Mouse (Mus musculus): ENCODE measurements at regions not wholly inside any gene's neighbourhood (a gene's known extent, or its start where the extent isn't known, plus 50 kb on each side); places are given as distances from the start of the nearest gene placed in this dataset.

DNA sequence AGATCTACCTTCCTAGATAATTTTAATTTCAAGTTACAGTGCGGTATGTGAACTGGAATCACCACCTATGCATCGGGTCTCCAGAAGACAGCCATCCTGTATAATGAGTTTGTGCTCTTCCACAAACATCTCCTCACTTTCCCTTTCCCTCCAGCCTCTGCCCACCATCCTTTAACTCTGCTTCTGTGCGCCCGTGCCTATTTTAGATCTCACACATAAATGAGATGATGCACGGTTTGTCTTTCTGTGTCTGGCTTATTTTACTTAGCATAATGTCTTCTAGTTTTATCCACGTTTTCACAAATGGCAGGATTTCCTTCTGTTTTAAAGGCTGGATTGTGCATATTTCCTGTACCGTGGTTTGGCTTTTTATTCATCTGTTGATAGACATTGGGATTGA is 227.8 kb upstream of the Podxl start:
- ATAC-seq (ENCODE audit: insufficient number of reproducible peaks, low FRiP score, low TSS enrichment, low read depth): no peak
- 83% methylated on average over 7 of the region's 7 CpGs for WGBS
- Histone ChIP-seq H3K36me3 (no peaks in the 10 kb centered on the region), H3K4me3 (no peak overlapping the region), H3K27me3 (no peaks in the 10 kb centered on the region), H3K9ac (no peak overlapping the region), H3K27ac (no peak overlapping the region), H3K4me2 (no peak overlapping the region), H3K4me1 (no peaks in the 10 kb centered on the region), H3K9me3 (no peaks in the 10 kb centered on the region)

DNA sequence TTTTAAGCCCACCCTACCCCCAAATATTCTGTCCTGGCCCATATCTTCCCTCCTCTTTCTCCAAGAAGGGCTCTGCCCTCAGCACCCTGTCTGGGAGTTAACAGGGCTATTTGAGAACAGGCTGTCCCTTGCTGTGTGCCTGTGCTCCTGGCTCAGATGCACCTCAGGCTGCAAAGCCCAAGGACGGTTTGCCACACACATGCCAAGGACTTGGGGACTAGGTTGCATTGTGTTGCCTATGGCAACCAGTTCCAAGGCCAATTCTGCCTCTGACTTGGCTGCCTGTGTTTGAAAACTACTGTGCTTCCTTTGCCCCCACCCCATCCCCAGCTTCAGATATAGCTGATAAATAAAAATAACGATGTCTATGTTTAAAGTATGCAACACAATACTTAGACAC is 227.1 kb upstream of the Podxl start:
- H3K36me3 ChIP-seq: no peaks in the 10 kb centered on the region
- H3K4me1 ChIP-seq: no peaks in the 10 kb centered on the region
- H3K27ac ChIP-seq: no peak overlapping the region
- no peak overlapping the region for H3K4me3 ChIP-seq
- H3K9ac ChIP-seq: no peak overlapping the region
- H3K27me3 ChIP-seq: no peaks in the 10 kb centered on the region
- no peak for ATAC-seq (ENCODE audit: insufficient number of reproducible peaks, low FRiP score, low TSS enrichment, low read depth)
- 64% methylated on average over 2 of the region's 2 CpGs for WGBS
- no peaks in the 10 kb centered on the region for H3K9me3 ChIP-seq
- H3K4me2 ChIP-seq: no peak overlapping the region

DNA sequence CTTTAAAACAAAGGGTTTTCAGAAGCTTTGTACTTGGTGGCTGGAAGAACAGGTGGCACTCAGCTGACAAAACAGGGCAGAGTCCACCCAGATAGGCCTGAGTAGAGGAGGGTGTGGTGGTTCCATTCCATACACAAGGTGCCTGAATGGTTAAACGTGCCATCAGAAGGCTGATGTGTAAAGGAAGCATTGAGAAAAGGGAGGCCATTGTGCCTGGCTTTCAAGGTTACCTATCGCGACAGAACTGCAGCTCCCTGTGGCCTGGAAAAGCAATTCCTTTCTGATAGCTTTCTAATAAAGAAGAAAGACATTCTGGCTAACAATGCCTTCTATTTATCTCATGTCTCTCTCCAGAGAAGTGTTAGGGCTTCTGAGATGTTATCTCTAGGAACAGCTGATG is 213.1 kb upstream of the Podxl start:
- Histone ChIP-seq H3K4me1 (no peaks in the 10 kb centered on the region), H3K4me3 (no peak overlapping the region), H3K27me3 (no peaks in the 10 kb centered on the region), H3K4me2 (no peak overlapping the region), H3K9me3 (no peaks in the 10 kb centered on the region), H3K27ac (no peak overlapping the region), H3K36me3 (no peaks in the 10 kb centered on the region), H3K9ac (no peak overlapping the region)
- 66% methylated on average over 3 of the region's 3 CpGs for WGBS
- no peak for ATAC-seq (ENCODE audit: insufficient number of reproducible peaks, low FRiP score, low TSS enrichment, low read depth)

DNA sequence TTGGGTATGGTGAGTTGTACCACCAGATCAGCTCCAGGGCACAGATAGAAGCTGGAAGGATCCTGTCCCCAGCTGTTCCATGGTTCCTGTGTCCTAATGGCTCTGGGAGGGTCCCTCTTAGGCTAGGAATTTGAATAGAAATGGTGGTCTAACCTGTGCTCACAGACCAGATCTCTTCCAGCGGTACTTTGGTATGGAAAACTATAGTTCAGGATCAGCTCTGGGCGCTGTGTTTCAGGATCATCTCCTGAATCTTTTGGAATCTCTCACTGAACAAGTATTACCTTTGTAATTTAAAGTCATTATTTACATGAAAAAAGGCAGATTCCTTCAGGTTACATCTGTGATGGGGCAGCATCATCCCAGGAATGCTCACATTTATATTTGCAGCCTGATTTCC is 208.1 kb upstream of the Podxl start:
- 74% methylated on average over 2 of the region's 2 CpGs for WGBS
- no peaks in the 10 kb centered on the region for H3K4me1 ChIP-seq

DNA sequence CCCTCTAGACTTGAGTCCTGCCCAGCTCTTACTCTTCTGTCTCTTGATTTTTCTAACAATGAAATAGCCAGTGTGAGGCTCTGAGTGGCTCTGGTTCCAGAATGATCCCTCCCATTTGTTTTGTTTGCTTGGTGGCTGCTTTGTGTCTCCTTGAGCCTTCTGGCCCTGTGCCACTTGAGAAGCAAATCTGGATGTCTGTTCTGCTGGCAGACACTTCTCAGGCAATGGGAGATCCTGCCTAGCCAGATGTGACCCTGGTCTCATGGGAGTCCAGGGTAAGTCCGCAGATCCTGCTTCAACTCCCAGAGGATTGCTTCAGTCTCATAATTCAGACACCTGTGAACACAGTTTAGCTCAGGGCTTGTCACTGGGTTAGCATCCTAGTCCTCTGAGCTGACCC is 181.8 kb upstream of the Podxl start:
- Histone ChIP-seq H3K9me3 (no peaks in the 10 kb centered on the region), H3K27ac (no peak overlapping the region), H3K4me1 (no peaks in the 10 kb centered on the region), H3K4me2 (no peak overlapping the region), H3K9ac (no peak overlapping the region), H3K4me3 (no peak overlapping the region), H3K27me3 (no peaks in the 10 kb centered on the region), H3K36me3 (no peaks in the 10 kb centered on the region)
- ATAC-seq (ENCODE audit: insufficient number of reproducible peaks, low FRiP score, low TSS enrichment, low read depth): no peak
- 69% methylated on average over 1 of the region's 1 CpGs for WGBS

More for the DNA sequence above, 208.1 kb upstream of the Podxl start:
- Histone ChIP-seq H3K27ac (no peak overlapping the region), H3K9me3 (no peaks in the 10 kb centered on the region), H3K36me3 (no peaks in the 10 kb centered on the region), H3K4me2 (no peak overlapping the region), H3K27me3 (no peaks in the 10 kb centered on the region), H3K4me3 (no peak overlapping the region), H3K9ac (no peak overlapping the region)
- ATAC-seq (ENCODE audit: insufficient number of reproducible peaks, low FRiP score, low TSS enrichment, low read depth): no peak

DNA sequence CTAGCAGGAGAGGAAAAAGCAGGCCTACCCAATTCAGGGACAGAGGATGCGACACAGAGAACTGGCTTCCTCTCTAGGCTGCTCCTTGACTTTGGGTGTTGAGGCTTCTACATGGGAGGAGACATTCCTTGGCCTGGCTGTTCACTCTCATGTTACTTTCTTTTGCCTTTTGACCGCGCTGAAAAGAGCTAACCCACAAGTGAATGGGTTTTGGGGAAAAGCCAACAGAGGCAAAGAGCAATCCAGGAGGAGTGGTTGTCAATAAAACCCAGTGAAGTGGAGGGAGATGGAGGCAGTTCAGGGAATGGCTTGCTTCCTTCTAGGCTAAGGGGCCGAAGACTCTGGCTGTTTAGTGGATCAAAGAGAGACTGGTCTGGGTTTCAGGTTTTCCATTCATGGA is 167.6 kb upstream of the Podxl start:
- Histone ChIP-seq H3K9me3 (no peaks in the 10 kb centered on the region), H3K9ac (no peak overlapping the region), H3K4me2 (no peak overlapping the region), H3K4me3 (no peak overlapping the region), H3K36me3 (no peaks in the 10 kb centered on the region), H3K27ac (no peak overlapping the region), H3K4me1 (no peaks in the 10 kb centered on the region), H3K27me3 (no peaks in the 10 kb centered on the region)
- no peak for ATAC-seq (ENCODE audit: insufficient number of reproducible peaks, low FRiP score, low TSS enrichment, low read depth)
- WGBS: 60% methylated on average over 4 of the region's 4 CpGs

DNA sequence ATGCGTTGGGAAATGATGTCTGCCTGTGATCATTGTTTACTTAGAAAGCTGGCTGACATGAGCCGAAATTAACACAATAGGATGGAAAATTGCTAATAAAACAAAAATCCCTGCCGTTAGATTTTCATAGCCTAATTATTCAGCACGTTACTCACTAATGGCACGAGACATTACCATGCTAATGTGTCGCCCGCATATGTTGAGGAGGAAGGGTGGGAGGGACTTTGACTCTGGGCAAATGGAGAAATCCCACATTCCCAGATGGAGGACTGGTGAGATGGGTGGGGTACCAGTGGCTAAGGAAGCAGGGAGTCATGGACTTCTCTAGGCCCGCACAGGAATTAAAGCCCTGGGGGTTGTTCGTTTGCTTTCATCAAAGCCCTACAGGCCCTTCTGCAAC is 155.8 kb upstream of the Podxl start:
- Histone ChIP-seq H3K27me3 (no peaks in the 10 kb centered on the region), H3K4me3 (no peak overlapping the region), H3K4me1 (no peaks in the 10 kb centered on the region), H3K9me3 (no peaks in the 10 kb centered on the region), H3K9ac (no peak overlapping the region), H3K36me3 (no peaks in the 10 kb centered on the region), H3K27ac (no peak overlapping the region), H3K4me2 (no peak overlapping the region)
- 62% methylated on average over 9 of the region's 9 CpGs for WGBS
- no peak for ATAC-seq (ENCODE audit: insufficient number of reproducible peaks, low FRiP score, low TSS enrichment, low read depth)

DNA sequence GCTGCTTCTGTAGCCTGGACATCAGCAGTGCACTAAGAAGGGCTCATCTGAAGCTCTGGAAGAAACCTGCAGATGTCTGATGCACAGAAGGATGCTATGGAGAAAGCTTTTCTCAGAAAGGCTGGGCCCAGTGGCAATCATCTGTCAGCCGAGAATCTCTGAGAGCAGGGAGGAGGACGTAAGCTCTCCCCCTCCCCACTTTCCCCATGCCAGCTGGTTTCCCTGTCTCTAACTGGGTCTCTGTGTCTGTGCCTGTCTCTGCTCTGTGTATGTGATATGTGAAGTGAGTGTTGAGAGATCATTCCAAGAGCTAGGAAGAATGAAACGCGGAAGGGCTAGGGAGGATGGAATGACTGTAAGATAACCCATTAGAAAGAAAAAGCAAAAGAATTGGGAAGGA is 155.1 kb upstream of the Podxl start:
- no peaks in the 10 kb centered on the region for H3K4me1 ChIP-seq
- H3K27me3 ChIP-seq: no peaks in the 10 kb centered on the region
- WGBS: 65% methylated on average over 4 of the region's 4 CpGs

DNA sequence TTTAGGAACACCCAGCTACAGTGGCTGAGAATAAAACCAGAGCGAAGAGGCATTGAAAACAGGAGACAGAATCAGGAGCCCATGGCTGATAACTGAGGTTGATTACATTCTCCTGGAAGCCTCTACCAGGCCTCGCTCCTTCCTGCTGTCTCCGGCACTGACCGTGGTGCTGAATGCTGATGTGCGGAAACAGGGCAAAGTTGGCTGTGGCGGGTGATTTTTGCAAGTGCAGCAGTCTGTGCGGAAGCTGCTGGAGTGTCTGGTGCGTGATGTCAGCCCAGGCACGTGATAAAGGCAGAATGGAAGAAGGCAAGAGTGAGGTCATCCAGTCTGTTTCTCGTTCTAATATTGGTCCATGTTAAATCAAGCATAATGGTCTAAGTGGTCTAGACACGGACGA is 153.8 kb upstream of the Podxl start:
- ATAC-seq (ENCODE audit: insufficient number of reproducible peaks, low FRiP score, low TSS enrichment, low read depth): no peak
- H3K4me1 ChIP-seq: no peaks in the 10 kb centered on the region
- no peaks in the 10 kb centered on the region for H3K36me3 ChIP-seq
- no peaks in the 10 kb centered on the region for H3K27me3 ChIP-seq
- no peak overlapping the region for H3K4me2 ChIP-seq
- no peak overlapping the region for H3K27ac ChIP-seq
- 23% methylated on average over 12 of the region's 12 CpGs for WGBS
- H3K4me3 ChIP-seq: no peak overlapping the region
- H3K9ac ChIP-seq: no peak overlapping the region
- no peaks in the 10 kb centered on the region for H3K9me3 ChIP-seq

More for the DNA sequence above, 155.1 kb upstream of the Podxl start:
- H3K4me2 ChIP-seq: no peak overlapping the region
- no peak for ATAC-seq (ENCODE audit: insufficient number of reproducible peaks, low FRiP score, low TSS enrichment, low read depth)
- H3K27ac ChIP-seq: no peak overlapping the region
- H3K9me3 ChIP-seq: no peaks in the 10 kb centered on the region
- H3K9ac ChIP-seq: no peak overlapping the region
- no peaks in the 10 kb centered on the region for H3K36me3 ChIP-seq
- no peak overlapping the region for H3K4me3 ChIP-seq

DNA sequence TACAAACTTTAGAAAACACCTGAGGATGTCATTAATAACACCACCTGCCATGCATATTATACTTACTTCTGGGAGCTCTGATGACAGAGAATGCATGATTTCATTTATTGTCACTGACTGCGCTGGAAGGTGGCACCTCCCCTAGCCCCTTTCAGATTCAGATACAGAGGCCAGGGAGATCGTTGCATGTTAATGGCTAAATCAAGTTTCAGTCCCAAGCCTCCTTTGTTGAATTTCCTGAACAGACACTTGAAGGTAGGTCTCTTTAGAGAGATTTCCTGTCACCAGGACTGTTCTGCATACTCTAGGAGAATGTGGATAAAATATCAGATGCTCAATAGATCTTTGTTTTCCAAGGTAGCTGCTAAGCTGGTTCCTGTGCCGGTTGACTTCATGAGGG is 143.5 kb upstream of the Podxl start:
- no peak overlapping the region for H3K4me2 ChIP-seq
- H3K9ac ChIP-seq: no peak overlapping the region
- H3K27ac ChIP-seq: no peak overlapping the region
- H3K27me3 ChIP-seq: no peaks in the 10 kb centered on the region
- 61% methylated on average over 3 of the region's 3 CpGs for WGBS
- ATAC-seq (ENCODE audit: insufficient number of reproducible peaks, low FRiP score, low TSS enrichment, low read depth): no peak
- no peaks in the 10 kb centered on the region for H3K4me1 ChIP-seq
- H3K9me3 ChIP-seq: no peaks in the 10 kb centered on the region
- H3K36me3 ChIP-seq: no peaks in the 10 kb centered on the region
- no peak overlapping the region for H3K4me3 ChIP-seq

DNA sequence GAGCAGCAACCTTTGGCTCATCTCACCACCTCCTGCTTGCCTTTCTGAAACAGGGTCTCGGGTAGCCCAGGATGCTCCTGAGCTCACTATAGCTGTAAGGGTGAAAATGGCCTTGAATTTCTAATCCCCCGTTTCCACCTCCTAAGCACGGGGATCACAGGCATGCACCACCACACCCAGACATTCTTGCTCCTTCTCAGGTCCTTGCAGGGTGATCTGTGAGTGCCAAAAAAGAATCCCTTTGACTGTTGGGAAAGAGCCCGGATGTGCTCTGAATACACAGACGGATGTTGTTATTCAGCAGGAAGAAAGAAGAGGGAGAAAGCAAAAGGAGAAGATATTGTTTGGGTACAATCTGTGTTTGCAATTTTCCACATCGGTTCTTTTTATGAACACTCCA is 140.4 kb upstream of the Podxl start:
- no peak for ATAC-seq (ENCODE audit: insufficient number of reproducible peaks, low FRiP score, low TSS enrichment, low read depth)
- H3K36me3 ChIP-seq: no peaks in the 10 kb centered on the region

DNA sequence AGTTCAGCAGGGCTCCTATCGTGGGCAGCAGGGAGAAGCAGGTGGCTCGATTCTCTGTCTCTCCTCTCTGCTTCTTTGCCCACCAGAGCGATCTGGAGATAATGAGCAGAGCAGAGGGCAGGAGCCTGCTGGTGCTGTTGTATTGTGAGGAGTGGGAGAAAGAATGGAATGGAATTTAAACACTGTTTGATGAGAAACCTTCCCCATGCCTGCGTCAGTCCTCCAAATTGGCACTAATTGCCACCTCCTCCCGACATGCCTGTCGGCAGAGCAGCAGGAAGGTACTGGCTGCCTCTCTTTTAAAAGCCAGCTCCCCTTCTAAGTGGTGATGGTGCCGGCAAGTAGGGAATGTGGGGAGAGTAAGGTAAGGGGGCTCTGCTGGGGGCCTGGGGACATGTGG is 139.2 kb upstream of the Podxl start:
- H3K27ac ChIP-seq: no peak overlapping the region
- H3K4me1 ChIP-seq: no peaks in the 10 kb centered on the region
- H3K27me3 ChIP-seq: no peaks in the 10 kb centered on the region
- no peak overlapping the region for H3K4me3 ChIP-seq
- H3K4me2 ChIP-seq: no peak overlapping the region
- ATAC-seq (ENCODE audit: insufficient number of reproducible peaks, low FRiP score, low TSS enrichment, low read depth): no peak
- no peaks in the 10 kb centered on the region for H3K9me3 ChIP-seq
- no peak overlapping the region for H3K9ac ChIP-seq
- no peaks in the 10 kb centered on the region for H3K36me3 ChIP-seq
- 33% methylated on average over 7 of the region's 7 CpGs for WGBS

More for the DNA sequence above, 140.4 kb upstream of the Podxl start:
- 75% methylated on average over 6 of the region's 6 CpGs for WGBS
- Histone ChIP-seq H3K4me3 (no peak overlapping the region), H3K27me3 (no peaks in the 10 kb centered on the region), H3K27ac (no peak overlapping the region), H3K9me3 (no peaks in the 10 kb centered on the region), H3K9ac (no peak overlapping the region), H3K4me1 (no peaks in the 10 kb centered on the region), H3K4me2 (no peak overlapping the region)

DNA sequence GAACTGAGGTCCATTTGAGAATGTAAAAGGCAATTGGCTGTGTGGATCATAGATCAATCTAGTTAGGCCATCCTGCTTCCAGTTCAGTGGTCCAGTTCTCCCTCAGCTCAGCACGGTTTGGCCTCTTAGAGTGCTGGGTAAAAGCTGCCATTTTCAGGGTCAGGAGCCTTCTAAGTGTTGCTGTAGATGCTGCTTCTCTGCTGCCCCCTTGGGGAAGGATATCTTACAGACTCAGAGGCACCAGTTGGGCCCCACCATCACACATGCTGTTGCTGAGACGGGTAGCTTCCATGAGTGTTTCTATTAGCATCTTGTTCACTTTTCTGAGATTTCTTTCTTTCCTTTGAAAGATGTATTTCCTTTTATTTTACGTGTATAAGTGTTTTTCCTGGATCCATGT is 132.1 kb upstream of the Podxl start:
- H3K9me3 ChIP-seq: no peaks in the 10 kb centered on the region
- no peaks in the 10 kb centered on the region for H3K4me1 ChIP-seq
- no peak overlapping the region for H3K4me3 ChIP-seq
- H3K27ac ChIP-seq: no peak overlapping the region
- 71% methylated on average over 3 of the region's 3 CpGs for WGBS
- H3K36me3 ChIP-seq: no peaks in the 10 kb centered on the region
- H3K27me3 ChIP-seq: no peaks in the 10 kb centered on the region
- ATAC-seq (ENCODE audit: insufficient number of reproducible peaks, low FRiP score, low TSS enrichment, low read depth): no peak
- no peak overlapping the region for H3K9ac ChIP-seq
- no peak overlapping the region for H3K4me2 ChIP-seq

Data from limb, embryonic 15.5 days (tissue).